Mouse (Mus musculus) ES-E14 (cell line): ENCODE data around the gene Cdc40.

Experiments
- CHD2 ChIP-seq: IDR thresholded peaks from 2 replicates; pipeline ENCODE4 v1.6.1; 2014; ENCODE audit warnings: mild to moderate bottlenecking, low read depth, low read length, inconsistent platforms
- HCFC1 ChIP-seq: IDR thresholded peaks from 2 replicates; pipeline ENCODE4 v1.6.1; 2012; ENCODE audit warnings: low read length, inconsistent platforms, borderline replicate concordance; ENCODE audit not compliant: insufficient read depth
- MAFK ChIP-seq: IDR thresholded peaks from 2 replicates; pipeline ENCODE4 v1.6.1; 2014; ENCODE audit warnings: mild to moderate bottlenecking, low read depth, low read length, inconsistent platforms; ENCODE audit not compliant: insufficient read depth
- ZNF384 ChIP-seq: IDR thresholded peaks from 2 replicates; pipeline ENCODE4 v1.6.1; 2012; ENCODE audit warnings: low read depth, low read length, inconsistent platforms

GRCm38 (mm10) chr10:40816471-40816870 is 66.6 kb downstream of the Cdc40 start:
- TF ChIP-seq ZNF384, result no peak
- no peak for TF ChIP-seq HCFC1
- no peak for TF ChIP-seq MAFK
- no peak for TF ChIP-seq CHD2
